Mouse (Mus musculus) mesoderm, embryonic 11.5 days (tissue): ENCODE data around the gene Fam169b.
A peak's percentile ranks its signal among the peaks of the same experiment; 100 is the strongest.

ENCODE experiments used
- DNase-seq: peaks from one replicate; pipeline ENCODE4 v3.0.0-alpha.2; 2012; ENCODE audit warnings: low read depth, low spot score

Fam169b gene

DNA sequence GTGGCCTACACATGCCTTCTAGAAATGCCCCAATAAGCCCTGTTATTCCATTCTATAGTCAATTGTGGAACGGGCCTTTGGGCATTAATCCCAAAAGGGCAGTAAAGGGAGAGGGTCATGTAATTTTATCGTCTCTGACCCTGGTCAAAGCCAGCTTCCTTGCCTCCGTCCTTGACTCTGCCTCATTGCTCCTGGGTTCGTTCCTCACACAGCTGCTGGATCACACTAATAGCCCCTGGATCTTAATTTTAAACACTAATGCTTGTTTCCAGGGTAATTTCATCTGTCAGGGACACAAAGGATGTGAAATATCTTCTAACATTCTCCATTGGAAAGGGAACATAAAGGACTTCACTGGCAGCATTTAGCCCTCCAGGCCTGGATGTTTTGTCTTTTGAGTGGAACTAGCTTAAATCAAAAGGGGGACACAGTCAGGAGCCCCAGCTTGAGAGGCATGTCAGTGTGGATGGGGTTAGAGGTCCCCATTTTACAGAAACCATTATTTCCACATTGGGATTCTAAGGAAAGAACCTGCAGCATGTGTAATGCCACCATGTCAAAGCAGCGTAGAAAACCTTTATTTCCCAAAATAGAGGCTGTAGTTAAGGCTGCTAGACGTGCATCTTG lies 122.2 kb downstream of the Fam169b start:
- peak; percentile 54 for DNase-seq

DNA sequence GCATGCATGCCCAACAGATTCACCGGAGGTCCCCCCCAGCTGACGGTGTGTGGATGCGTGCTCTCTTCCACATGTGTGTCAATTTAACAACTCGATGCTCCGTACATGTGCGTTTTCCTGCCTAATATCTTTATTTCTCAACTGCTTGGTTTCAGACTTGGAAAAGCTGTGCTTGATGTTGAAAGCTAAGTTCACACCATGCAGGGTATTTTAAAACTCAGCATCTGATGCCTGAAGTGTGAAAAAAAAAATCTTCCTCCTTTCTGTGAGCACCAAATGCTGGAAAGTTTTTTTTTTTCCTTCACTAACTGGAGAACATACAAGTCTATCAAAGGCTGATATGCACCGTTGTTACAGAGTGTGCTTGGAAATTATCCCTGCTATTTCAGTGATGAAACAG lies 126.9 kb downstream of the Fam169b start:
- DNase-seq = no peak

DNA sequence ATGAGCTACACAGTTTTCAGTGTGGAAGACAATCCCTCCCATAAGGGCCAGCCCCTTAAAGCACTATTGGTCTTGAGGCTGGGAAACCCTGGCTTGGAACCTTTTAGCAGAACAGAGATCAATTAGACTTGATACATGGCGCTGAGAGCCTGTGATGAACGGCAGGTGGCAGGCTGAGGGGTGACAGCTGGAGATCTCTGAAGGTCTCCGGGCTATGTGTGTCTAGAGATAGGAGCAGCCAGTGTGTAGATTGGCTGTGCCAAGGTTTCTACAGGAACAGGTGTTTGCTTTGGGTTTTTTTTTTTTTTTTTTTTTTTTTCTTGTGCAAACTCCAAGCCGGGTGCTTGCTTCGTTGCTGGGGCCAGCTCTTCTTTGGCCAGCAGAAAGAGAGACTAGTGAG lies 135.0 kb downstream of the Fam169b start:
- no peak for DNase-seq
